Mouse (Mus musculus): ENCODE measurements around the gene Nudt16.
"Not testable (repeated sequence)": the region's sequence is repeated elsewhere in the genome, so short reads cannot be mapped to it uniquely, and the experiment has no call there.

Gene Nudt16

GRCm38 (mm10) chr9:105131253-105132001 is at the start of gene Nudt16:
Gene Nudt16 (minus strand): TSS chr9:105131824.
- in situ Hi-C loops (cut with MboI, MseI), result loop anchor here (5.0 to 10.0 kb wide), 3 partner anchors 236 to 513 kb away; partner anchors contain the start of genes Aste1, Nek11 and Pik3r4

GRCm38 (mm10) chr9:105144992-105145391 is 13.4 kb upstream of the Nudt16 start, which contains the start of gene 1700080E11Rik:
Gene 1700080E11Rik (minus strand): TSS chr9:105145092.
- in situ Hi-C loops (cut with MboI, MseI), result no loop called here

GRCm38 (mm10) chr9:105139204-105139603 is 7.6 kb upstream of the Nudt16 start:
- in situ Hi-C loops (cut with MboI, MseI), result loop anchor here (10.0 kb wide), 2 partner anchors 256 to 506 kb away; partner anchors contain the start of genes Aste1, Nek11 and Pik3r4

- in situ Hi-C loops (cut with MboI, MseI), result loop anchor here (10.0 kb wide), 2 partner anchors 258 to 508 kb away; partner anchors contain the start of genes Aste1, Nek11 and Pik3r4
These were observed 4.8 kb upstream of the Nudt16 start for GRCm38 (mm10) chr9:105136404-105136803.

- in situ Hi-C loops (cut with MboI, MseI), result loop anchor here (5.0 to 10.0 kb wide), 3 partner anchors 233 to 510 kb away; partner anchors contain the start of genes Aste1, Nek11 and Pik3r4
These were observed 2.9 kb upstream of the Nudt16 start for GRCm38 (mm10) chr9:105134536-105134935.

GRCm38 (mm10) chr9:105132002-105132367 is 361 bp upstream of the Nudt16 start:
- in situ Hi-C loops (cut with MboI, MseI), result loop anchor here (5.0 to 10.0 kb wide), 3 partner anchors 235 to 513 kb away; partner anchors contain the start of genes Aste1, Nek11 and Pik3r4

- in situ Hi-C loops (cut with MboI, MseI), result loop anchor here (5.0 to 10.0 kb wide), 3 partner anchors 237 to 514 kb away; partner anchors contain the start of genes Aste1, Nek11 and Pik3r4
These were observed 1.3 kb downstream of the Nudt16 start for GRCm38 (mm10) chr9:105130331-105130730.

- in situ Hi-C loops (cut with MboI, MseI), result not testable (repeated sequence)
These were observed 6.4 kb downstream of the Nudt16 start for GRCm38 (mm10) chr9:105125206-105125605.

- in situ Hi-C loops (cut with MboI, MseI), result no loop called here
These were observed 27.7 kb downstream of the Nudt16 start for GRCm38 (mm10) chr9:105103893-105104292.

- in situ Hi-C loops (cut with MboI, MseI), result no loop called here
These were observed 29.7 kb downstream of the Nudt16 start for GRCm38 (mm10) chr9:105101911-105102310.

GRCm38 (mm10) chr9:105100807-105101570 is 30.6 kb downstream of the Nudt16 start:
- in situ Hi-C loops (cut with MboI, MseI), result no loop called here

GRCm38 (mm10) chr9:105080246-105080645 is 51.4 kb downstream of the Nudt16 start:
- in situ Hi-C loops (cut with MboI, MseI), result no loop called here
